Mouse (Mus musculus) left cerebral cortex, postnatal 10 days (tissue): Measurements from ENCODE around the gene Bcl10. TPM values are rescaled to one million over a fixed set of nuclear protein-coding genes. Genes with fewer than 3 reads are reported as not detected.
"Not testable (repeated sequence)": the region's sequence is repeated elsewhere in the genome, so short reads cannot be mapped to it uniquely, and the experiment has no call there.

Experiments used
- DNase-seq, 2 experiments: peaks; one replicate each; pipeline ENCODE4 v3.0.0; 2021 to 2022; ENCODE audit warnings: low spot score in 2 of 2, mixed read lengths in 1 of 2; ENCODE audit errors: extremely low spot score in 1 of 2
- intact Hi-C: fragments of 180-260 bp; cut with DNase I; formaldehyde crosslinking; loops from one replicate; pipeline ENCODE4 v1.15.1; 2025
- total RNA-seq, 2 experiments: library from RNA; stranded (reverse); gene quantifications; 2 replicates each; pipeline ENCODE4 v1.2.3; 2021

Gene Bcl10
- total RNA-seq, 2 experiments from 2014 or later = 15.8 to 16.2 TPM

GRCm38 (mm10) chr3:145904850-145905776 is 17.5 kb upstream of the Bcl10 start:
- intact Hi-C loops = no loop called here
- peak; percentile 36 to 59 for DNase-seq

DNA sequence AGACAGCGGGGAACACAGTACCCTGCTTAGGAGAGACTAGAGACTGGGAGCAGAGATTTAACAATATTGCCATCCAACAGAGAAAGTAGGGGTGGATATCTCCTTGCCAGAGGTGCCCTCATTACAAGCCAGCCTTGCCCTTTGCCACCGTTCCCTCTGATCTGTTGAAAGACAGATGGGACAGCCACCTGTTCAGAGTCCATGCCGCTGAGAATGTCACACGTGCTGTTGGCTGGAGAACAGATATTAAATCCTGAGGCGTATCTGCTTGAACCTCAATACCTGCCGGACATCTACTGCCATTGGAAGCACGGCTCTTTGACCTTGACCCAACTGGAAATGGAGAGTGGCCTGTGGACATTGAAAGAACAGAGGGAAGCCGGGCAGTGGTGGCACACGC is 16.0 kb upstream of the Bcl10 start:
- intact Hi-C loops = loop anchor here (2.0 kb wide), 1 partner anchor 324 kb away; no protein-coding TSS in a partner anchor
- no peak for DNase-seq

DNA sequence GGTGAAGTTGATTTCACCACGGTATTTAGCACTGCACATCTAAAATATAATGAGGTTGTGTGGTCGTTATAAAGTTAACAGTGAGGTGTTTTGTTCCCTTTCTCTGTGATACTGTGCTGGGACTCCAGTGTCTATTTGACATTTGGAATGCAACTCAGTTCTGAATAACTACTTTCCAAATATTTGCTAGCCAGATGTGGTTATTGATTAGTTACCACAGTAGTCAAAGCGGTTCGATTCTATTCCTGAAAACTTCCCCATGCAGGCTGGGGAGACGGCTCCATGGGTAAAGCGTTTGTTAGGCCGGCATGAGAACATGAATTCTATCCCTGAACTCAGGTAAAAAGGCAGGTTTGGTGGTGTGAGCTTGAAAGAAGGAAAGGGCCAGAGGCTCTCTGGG is 10.1 kb upstream of the Bcl10 start:
- DNase-seq = no peak
- intact Hi-C loops = no loop called here

- intact Hi-C loops = no loop called here
- DNase-seq = no peak
Measured at GRCm38 (mm10) chr3:145913263-145913662, 9.3 kb upstream of the Bcl10 start.

- intact Hi-C loops, DNase-seq: not testable (repeated sequence)
Measured at GRCm38 (mm10) chr3:145913942-145914341, 8.7 kb upstream of the Bcl10 start.

- intact Hi-C loops = no loop called here
- DNase-seq = no peak
Measured at GRCm38 (mm10) chr3:145916374-145916773, 6.2 kb upstream of the Bcl10 start.

DNA sequence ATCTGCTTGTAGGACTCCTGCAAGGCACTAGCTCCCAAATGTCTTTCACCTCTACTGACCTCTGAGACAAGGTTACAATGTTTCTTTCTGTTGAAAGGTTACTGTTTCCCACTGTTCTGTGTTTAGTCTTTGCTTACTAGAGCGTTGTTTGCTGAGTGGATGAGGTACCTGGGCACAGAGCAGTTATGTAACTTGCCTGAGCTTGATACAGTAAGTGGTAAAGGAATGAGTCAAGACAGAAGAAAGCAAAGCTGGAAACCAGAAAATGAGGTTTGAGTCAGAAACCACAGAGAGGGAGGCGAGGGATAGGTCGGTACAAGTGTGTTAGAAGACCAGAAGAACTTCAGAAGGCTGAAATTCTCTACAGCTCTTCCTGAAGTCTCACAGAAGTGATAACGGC is 5.8 kb upstream of the Bcl10 start:
- DNase-seq = no peak
- intact Hi-C loops = no loop called here

DNA sequence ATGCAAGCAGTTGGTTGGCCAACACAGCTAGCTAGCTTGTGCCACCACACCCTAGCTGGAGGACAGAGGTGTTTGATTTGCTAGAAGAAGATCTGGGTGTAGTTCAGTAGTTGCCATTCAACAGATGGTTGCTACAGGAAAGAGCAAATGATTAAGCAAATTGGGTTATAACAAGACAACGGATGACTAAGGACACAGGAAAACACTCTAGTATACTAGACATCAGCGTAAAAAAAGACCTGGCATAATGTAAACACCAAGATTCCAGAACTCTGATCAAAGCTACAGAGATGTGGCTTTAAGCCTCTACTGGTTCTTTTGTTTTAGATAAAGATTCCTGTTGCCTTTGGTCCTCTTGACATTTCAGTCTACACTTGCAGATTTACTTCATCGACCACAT is 367 bp downstream of the Bcl10 start:
- intact Hi-C loops = no loop called here
- no peak for DNase-seq

GRCm38 (mm10) chr3:145923874-145924577 is 1.4 kb downstream of the Bcl10 start:
- DNase-seq = peak; percentile 98 to 100
- intact Hi-C loops = no loop called here

DNA sequence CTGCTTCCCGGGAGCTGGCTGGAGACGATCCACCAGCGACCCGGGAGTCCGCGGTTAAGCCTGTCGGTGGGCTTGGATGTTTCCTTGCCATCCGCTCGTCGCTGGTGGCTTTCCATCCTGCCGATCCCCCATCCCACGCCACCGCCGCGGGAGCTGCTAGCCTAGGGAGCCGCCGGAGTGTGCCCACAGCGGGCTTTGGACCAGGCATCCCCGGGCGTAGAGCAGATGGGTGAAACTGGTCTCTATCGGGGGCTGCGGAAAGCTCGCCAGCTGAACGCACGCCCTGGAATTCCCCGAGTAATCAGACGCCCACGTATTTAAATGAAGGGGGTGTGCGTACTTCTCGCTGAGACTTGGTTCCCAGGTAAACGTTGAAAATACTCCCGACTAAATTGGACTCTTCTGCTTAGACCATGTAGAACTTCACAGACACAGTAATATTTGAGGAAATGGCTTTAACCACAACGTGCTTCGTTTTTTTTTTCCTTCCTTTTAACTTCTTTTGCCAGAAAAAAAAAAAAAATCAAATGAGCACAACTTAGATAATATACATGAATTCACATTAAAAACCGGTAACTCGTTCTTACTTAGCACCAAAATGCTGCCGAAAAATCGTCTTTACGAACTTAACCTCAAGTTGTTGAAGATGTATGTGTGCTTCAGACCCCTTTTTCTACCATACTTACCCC is 2.2 kb downstream of the Bcl10 start:
- intact Hi-C loops = no loop called here
- peak; percentile 53 to 71 for DNase-seq

GRCm38 (mm10) chr3:145925506-145925905 is 2.9 kb downstream of the Bcl10 start:
- intact Hi-C loops = no loop called here
- no peak for DNase-seq

- no peak for DNase-seq
- intact Hi-C loops = no loop called here
Measured at GRCm38 (mm10) chr3:145929525-145930400, 7.2 kb downstream of the Bcl10 start.

DNA sequence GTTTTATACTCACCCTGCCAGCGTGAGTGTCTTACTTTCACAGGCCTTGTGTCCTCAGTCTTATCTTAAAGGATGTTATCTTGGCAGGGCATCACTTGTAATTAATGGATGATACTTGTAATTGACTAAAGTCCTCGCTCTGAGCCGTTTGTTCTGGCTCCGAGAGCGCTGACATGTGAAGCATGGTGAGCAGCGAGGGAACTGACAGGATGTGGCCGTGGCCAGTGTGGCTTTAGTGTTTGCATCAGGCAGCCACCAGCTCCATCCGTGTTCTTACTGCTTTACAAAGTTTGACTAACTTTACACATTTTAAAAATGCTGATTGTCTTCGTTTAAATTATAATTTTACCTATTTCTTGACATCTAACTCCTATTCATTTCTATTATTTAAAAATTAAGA is 11.2 kb downstream of the Bcl10 start:
- intact Hi-C loops = no loop called here
- DNase-seq = no peak

DNA sequence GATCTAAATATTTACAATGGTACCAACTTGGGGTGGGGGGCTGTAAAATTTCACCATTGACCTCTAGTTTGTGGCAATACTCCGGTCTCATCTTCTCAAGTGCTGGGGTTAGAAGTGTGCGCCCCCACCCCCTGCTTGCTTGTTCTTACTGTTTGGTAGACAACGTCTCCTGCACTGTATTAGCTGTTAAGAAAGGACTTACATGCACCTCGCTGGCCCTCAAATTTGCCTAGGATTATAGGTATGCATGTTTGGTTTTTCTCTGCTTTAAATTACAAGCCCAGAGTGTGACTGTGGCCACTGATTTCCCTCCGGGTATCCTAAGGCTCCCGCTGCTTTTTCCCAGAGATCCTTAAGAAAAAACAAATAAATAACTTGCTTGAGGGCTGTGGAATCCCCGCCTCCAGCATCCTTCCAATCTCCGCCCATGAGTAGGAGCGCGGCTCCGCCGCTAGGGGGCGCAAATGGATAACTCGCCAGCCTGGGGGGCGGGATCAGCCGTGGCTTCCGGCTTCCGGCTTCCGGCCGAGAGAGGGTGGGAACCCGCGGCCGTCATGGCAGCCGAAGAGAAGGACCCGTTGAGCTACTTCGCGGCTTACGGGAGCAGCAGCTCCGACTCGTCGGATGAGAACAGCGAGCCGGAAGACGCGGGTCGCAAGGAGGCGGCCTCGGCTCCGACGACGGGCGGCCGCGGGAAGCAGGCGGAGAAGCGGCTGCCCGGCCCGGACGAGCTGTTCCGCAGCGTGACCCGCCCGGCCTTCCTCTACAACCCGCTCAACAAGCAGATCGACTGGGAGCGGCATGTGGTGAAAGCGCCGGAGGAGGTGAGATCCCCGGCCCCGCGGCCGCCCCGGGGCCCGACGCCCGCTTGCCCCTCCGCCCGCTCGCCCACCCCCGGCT is 15.2 kb downstream of the Bcl10 start, which contains the start of gene 2410004B18Rik:
Gene 2410004B18Rik (plus strand): TSS at position 510 of the 900 bp plus-strand sequence.
- intact Hi-C loops = no loop called here
- DNase-seq = peak; percentile 83 to 93

GRCm38 (mm10) chr3:145938405-145939349 is 16.1 kb downstream of the Bcl10 start:
- intact Hi-C loops = no loop called here
- peak in 1 of 2 experiments; percentile 55 for DNase-seq

- DNase-seq = no peak
- intact Hi-C loops = no loop called here
Measured at GRCm38 (mm10) chr3:145939402-145939801, 16.8 kb downstream of the Bcl10 start.
